Comparison of ENCODE assay signal across 9 mouse cellular contexts in the genomic region with DNA sequence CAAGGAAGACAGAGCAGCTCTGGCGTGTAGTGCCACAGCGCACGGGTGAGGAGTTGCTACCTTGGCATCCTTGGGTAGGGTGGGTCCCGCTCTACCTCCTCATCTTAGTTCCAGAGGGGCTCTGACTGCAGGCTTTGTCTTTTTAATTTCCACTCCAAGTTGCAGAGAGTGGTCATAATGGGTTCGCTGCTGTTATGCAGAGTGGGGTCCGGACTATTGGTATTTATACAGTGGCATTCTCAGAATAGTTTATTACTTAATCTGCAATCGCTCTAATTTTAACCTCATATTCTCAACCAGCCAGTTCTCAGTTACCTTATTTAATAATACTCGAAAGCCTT. TPM values are rescaled to one million over a fixed set of nuclear protein-coding genes. Genes with fewer than 3 reads are reported as not detected.
DNase-seq lines count a peak whose midpoint lies in the region; ATAC-seq lines count a peak whose summit lies in the region.
"Had no signal": no experiment of that assay in that cellular context is flagged by ENCODE, and none has a peak within 500 bp of the region (broad histone marks: within the 10 kb centered on the region; RNA-seq: fewer than 3 reads in every experiment).

No protein-coding gene starts in this region.

- H3K27me3 ChIP-seq in heart, embryonic 11.5 days (ENCODE audit: control insufficient read depth, insufficient read depth, low read length), result peaks cover 3% of the 10 kb centered on the region; the same call in 1 of the 2 replicates
- peaks cover 41% of the 10 kb centered on the region for H3K27me3 ChIP-seq in hindbrain, embryonic 10.5 days (ENCODE audit: insufficient read depth, poor library complexity, severe bottlenecking)
- H3K27me3 ChIP-seq in liver, embryonic 16.5 days (ENCODE audit: control insufficient read depth, insufficient read depth, low read depth, low read length), result peaks cover 3% of the 10 kb centered on the region

- 23% methylated on average over 8 of the region's 8 CpGs for WGBS in heart, embryonic 11.5 days (ENCODE audit: insufficient replicate concordance)
- WGBS in hindbrain, embryonic 10.5 days, result 23% methylated on average over 8 of the region's 8 CpGs
- WGBS in liver, embryonic 16.5 days (ENCODE audit: insufficient replicate concordance), result 25% methylated on average over 8 of the region's 8 CpGs

- 0 out of 2 replicates have a peak, but pooled peaks cover 3% of the 10 kb centered on the region for H3K4me1 ChIP-seq in heart, embryonic 11.5 days (ENCODE audit: control insufficient read depth, insufficient read depth, low read length)
- H3K4me1 ChIP-seq in hindbrain, embryonic 10.5 days (replicated peaks), result peaks cover 18% of the 10 kb centered on the region
- no peaks in the 10 kb centered on the region for H3K4me1 ChIP-seq in liver, embryonic 16.5 days (ENCODE audit: control insufficient read depth, low read depth, low read length)

- peak overlapping the region; percentile 69 for H3K4me2 ChIP-seq in heart, embryonic 11.5 days
- H3K4me2 ChIP-seq in liver, embryonic 16.5 days (ENCODE audit: low read depth, low read length), result peak overlapping the region; percentile 30

- H3K9ac ChIP-seq in heart, embryonic 11.5 days (ENCODE audit: low read depth, low read length), result peak overlapping the region; percentile 70
- no peak overlapping the region for H3K9ac ChIP-seq in liver, embryonic 16.5 days (ENCODE audit: low read depth, low read length)

- H3K36me3 ChIP-seq in heart, embryonic 11.5 days (ENCODE audit: control insufficient read depth, insufficient read depth, low read length), result no peaks in the 10 kb centered on the region
- H3K36me3 ChIP-seq in hindbrain, embryonic 10.5 days, result no peaks in the 10 kb centered on the region
- no peaks in the 10 kb centered on the region for H3K36me3 ChIP-seq in liver, embryonic 16.5 days (ENCODE audit: control insufficient read depth, insufficient read depth)

- H3K27ac ChIP-seq in heart, embryonic 11.5 days (ENCODE audit: low read depth, low read length), result no peak overlapping the region
- peak overlapping the region; percentile 76 for H3K27ac ChIP-seq in hindbrain, embryonic 10.5 days
- no peak overlapping the region for H3K27ac ChIP-seq in liver, embryonic 16.5 days (ENCODE audit: low read length)

- H3K4me3 ChIP-seq in heart, embryonic 11.5 days (ENCODE audit: low read depth, low read length), result peak overlapping the region; percentile 45
- H3K4me3 ChIP-seq in hindbrain, embryonic 10.5 days, result peak overlapping the region; percentile 60
- H3K4me3 ChIP-seq in liver, embryonic 16.5 days (ENCODE audit: low read depth, low read length), result peak overlapping the region; percentile 27; the same call in 1 of the 2 replicates

- no peaks in the 10 kb centered on the region for H3K9me3 ChIP-seq in heart, embryonic 11.5 days (replicated peaks; ENCODE audit: control insufficient read depth, low read length)
- no peaks in the 10 kb centered on the region for H3K9me3 ChIP-seq in hindbrain, embryonic 10.5 days
- H3K9me3 ChIP-seq in liver, embryonic 16.5 days (replicated peaks; ENCODE audit: control insufficient read depth, low read length), result no peaks in the 10 kb centered on the region

- no peak for ATAC-seq in heart, embryonic 11.5 days (replicated peaks; ENCODE audit: insufficient number of reproducible peaks, low FRiP score, low TSS enrichment)
- ATAC-seq in liver, embryonic 16.5 days (ENCODE audit: low read depth), result no peak

- DNase-seq in heart, adult 11 months, result no peak
- DNase-seq in ES-CJ7 (ENCODE audit: low read depth, low spot score), result peak; percentile 62
- DNase-seq in hindbrain, embryonic 10.5 days (ENCODE audit: low spot score), result no peak
- no peak for DNase-seq in adipocyte (ENCODE audit: low spot score)
- DNase-seq in adrenal gland, adult 18-20 months (ENCODE audit: low spot score in 2 of 2), result no peak
- DNase-seq in adrenal gland, postnatal 36 days, result no peak
- DNase-seq: B cell, adult 2 months had no signal

RNA-seq across cellular contexts. Expression of gene Sacs, which starts 0.4 kb away (rescaled TPM):
- polyA plus RNA-seq in heart, embryonic 11.5 days (2014; fragmentation: Nextera tagmentation; extraction: Ambion mirVana), result 4.2 and 5.0 TPM in 2 replicates
- polyA plus RNA-seq in hindbrain, embryonic 10.5 days (2016; fragmentation: Nextera tagmentation; extraction: Ambion mirVana), result 3.1 and 3.2 TPM in 2 replicates
- 0.96 and 1.3 TPM in 2 replicates for polyA plus RNA-seq in liver, embryonic 16.5 days (2015; fragmentation: Nextera tagmentation; extraction: Ambion mirVana)
- 1 to 10 TPM; 4.9 to 6.6 TPM for total RNA-seq in adrenal gland, adult 18-20 months (2021)
- total RNA-seq in adrenal gland, postnatal 36 days (2021), result 1 to 10 TPM; 7.0 to 8.8 TPM
